10 mouse cellular contexts compared by ENCODE assay signal in the genomic region with DNA sequence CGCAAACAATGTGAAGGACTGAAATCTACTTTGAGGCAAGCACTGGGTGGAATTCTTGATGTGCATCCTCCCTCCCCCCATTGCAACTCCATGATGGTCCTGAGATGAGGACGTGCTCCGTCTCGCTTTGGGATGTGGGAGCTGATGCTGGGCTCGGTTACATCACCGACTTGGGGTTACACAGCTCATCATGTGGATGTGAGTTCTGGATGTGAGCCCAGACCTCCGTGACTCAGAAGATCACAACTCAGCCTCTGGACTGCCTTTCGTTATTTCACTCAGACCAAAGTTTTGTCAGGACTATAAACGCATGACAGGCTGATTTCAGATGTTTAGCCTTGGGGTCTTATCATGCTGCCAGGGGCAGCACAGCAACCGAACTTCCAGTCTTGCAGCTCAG. TPM values are rescaled to one million over a fixed set of nuclear protein-coding genes. Genes with fewer than 3 reads are reported as not detected.
DNase-seq lines count a peak whose midpoint lies in the region; ATAC-seq lines count a peak whose summit lies in the region.
"Had no signal": no experiment of that assay in that cellular context is flagged by ENCODE, and none has a peak within 500 bp of the region (broad histone marks: within the 10 kb centered on the region; RNA-seq: fewer than 3 reads in every experiment).

No protein-coding gene starts in this region.

- WGBS in heart, embryonic 10.5 days, result 64% methylated on average over 10 of the region's 10 CpGs
- WGBS in heart, embryonic 13.5 days, result 40% methylated on average over 10 of the region's 10 CpGs

- no peak overlapping the region for H3K4me2 ChIP-seq in heart, embryonic 13.5 days

- no peak overlapping the region for H3K27ac ChIP-seq in heart, embryonic 10.5 days
- peak overlapping the region; percentile 42; the same call in 1 of the 2 replicates for H3K27ac ChIP-seq in heart, embryonic 13.5 days (replicated peaks)

- H3K9me3 ChIP-seq in heart, embryonic 10.5 days, result no peaks in the 10 kb centered on the region
- H3K9me3 ChIP-seq in heart, embryonic 13.5 days, result no peaks in the 10 kb centered on the region

- peak; percentile 81 to 87 for DNase-seq in heart, adult 18-20 months
- no peak for DNase-seq in heart, embryonic 10.5 days (ENCODE audit: low spot score)
- DNase-seq in adrenal gland, adult 18-20 months (ENCODE audit: low spot score in 2 of 2), result peak; percentile 57 to 60
- DNase-seq in lung, postnatal 10 days, result peak; percentile 85
- no peak for DNase-seq in right cerebral cortex, postnatal 36 days (ENCODE audit: low spot score in 2 of 2)
- no peak for DNase-seq in cerebellum, adult 9-10 months
- no peak for DNase-seq in yolk sac, embryonic 10.5 days (ENCODE audit: low spot score)
- DNase-seq: cerebellum, postnatal 25 days; layer of hippocampus, postnatal 36 days had no signal

- H3K9ac ChIP-seq in heart, embryonic 13.5 days, result no peak overlapping the region

- H3K4me3 ChIP-seq in heart, embryonic 10.5 days, result no peak overlapping the region
- H3K4me3 ChIP-seq in heart, embryonic 13.5 days, result no peak overlapping the region

- no peak for ATAC-seq in heart, embryonic 13.5 days (ENCODE audit: extremely low read depth, insufficient number of reproducible peaks, low FRiP score, low TSS enrichment)

- peaks cover 9% of the 10 kb centered on the region for H3K27me3 ChIP-seq in heart, embryonic 10.5 days (ENCODE audit: insufficient read depth, poor library complexity, severe bottlenecking)
- 0 out of 2 replicates have a peak, but pooled peaks cover 5% of the 10 kb centered on the region for H3K27me3 ChIP-seq in heart, embryonic 13.5 days (replicated peaks)

- peaks cover 68% of the 10 kb centered on the region for H3K4me1 ChIP-seq in heart, embryonic 10.5 days
- H3K4me1 ChIP-seq in heart, embryonic 13.5 days, result peaks cover 62% of the 10 kb centered on the region

- no peaks in the 10 kb centered on the region for H3K36me3 ChIP-seq in heart, embryonic 10.5 days
- no peaks in the 10 kb centered on the region for H3K36me3 ChIP-seq in heart, embryonic 13.5 days

RNA-seq across cellular contexts. Expression of gene Kif21b, which starts 4.3 kb away (rescaled TPM):
- 1 to 10 TPM in 1 of 2 experiments, under 1 TPM in 1; 0.77 to 2.6 TPM for total RNA-seq in heart, adult 18-20 months (2021)
- polyA plus RNA-seq in heart, embryonic 10.5 days (2016; fragmentation: Nextera tagmentation; extraction: Ambion mirVana), result 4.6 and 5.4 TPM in 2 replicates
- 1 to 10 TPM; 2.0 TPM for total RNA-seq in adrenal gland, adult 18-20 months (2021)
- 1.5 and 1.7 TPM in 2 replicates for polyA plus RNA-seq in heart, embryonic 13.5 days (2015; fragmentation: Nextera tagmentation; extraction: Ambion mirVana)

Comparison
In these comparisons a context has a peak if more than half of its experiments do, and no peak if none do; other contexts are left out.
1. DNase-seq: peak in heart, adult 18-20 months (2 of 2), adrenal gland, adult 18-20 months (2 of 2) and lung, postnatal 10 days (single experiment); none in heart, embryonic 10.5 days (single experiment), right cerebral cortex, postnatal 36 days (0 of 2), cerebellum, adult 9-10 months (single experiment) and yolk sac, embryonic 10.5 days (single experiment).